Mouse (Mus musculus) intestine, embryonic 14.5 days (tissue): ENCODE results near the gene Cst3. TPM values are rescaled to one million over a fixed set of nuclear protein-coding genes. Genes with fewer than 3 reads are reported as not detected.

Experiments used
- ATAC-seq: fragments of 200-750 bp; cut with Nextera tagmentation; replicated peaks from 2 replicates; pipeline ENCODE4 v1.8.0; 2017; ENCODE audit warnings: low read depth, moderate number of reproducible peaks, moderate TSS enrichment, moderate library complexity; ENCODE audit not compliant: low FRiP score, low TSS enrichment
- DNase-seq: peaks from one replicate; pipeline ENCODE4 v3.0.0-alpha.2; 2018; ENCODE audit warnings: low spot score
- H3K27ac ChIP-seq: fragments of 300-500 bp; sonication (generic); 2 replicates; pipeline ENCODE4 v1.5.1; 2014; ENCODE audit warnings: low read depth, mild to moderate bottlenecking, control low read depth
- H3K27me3 ChIP-seq: fragments of 300-500 bp; sonication (generic); replicated peaks from 2 replicates; pipeline ENCODE4 v1.6.1; 2014; ENCODE audit warnings: low read length, control low read depth; ENCODE audit not compliant: control insufficient read depth, insufficient read depth
- H3K36me3 ChIP-seq: fragments of 300-500 bp; sonication (generic); 2 replicates; pipeline ENCODE4 v1.6.1; 2014; ENCODE audit warnings: low read length, control low read depth; ENCODE audit not compliant: control insufficient read depth, insufficient read depth
- H3K4me1 ChIP-seq: fragments of 300-500 bp; sonication (generic); replicated peaks from 2 replicates; pipeline ENCODE4 v1.6.1; 2014; ENCODE audit warnings: low read length, control low read depth, mixed read lengths; ENCODE audit not compliant: control insufficient read depth, insufficient read depth
- H3K4me2 ChIP-seq: fragments of 300-500 bp; sonication (generic); 2 replicates; pipeline ENCODE4 v1.6.1; 2014; ENCODE audit warnings: low read length
- H3K4me3 ChIP-seq: fragments of 300-500 bp; sonication (generic); 2 replicates; pipeline ENCODE4 v1.5.1; 2014; ENCODE audit warnings: low read depth, low read length, control low read depth, mixed read lengths
- H3K9ac ChIP-seq: fragments of 300-500 bp; sonication (generic); 2 replicates; pipeline ENCODE4 v1.6.1; 2014; ENCODE audit warnings: mild to moderate bottlenecking, low read length
- H3K9me3 ChIP-seq: fragments of 300-500 bp; sonication (generic); 2 replicates; pipeline ENCODE4 v1.6.1; 2016; ENCODE audit warnings: low read length, control low read depth; ENCODE audit not compliant: control insufficient read depth
- WGBS: fragments of 180-500 bp; shearing (Covaris S2); extraction: QIAGEN DNeasy Blood & Tissue Kit; methylation state at CpG from one replicate; pipeline ENCODE4 v1.1.7; 2014; 5-methylcytosine and 5-hydroxymethylcytosine counted together
- polyA plus RNA-seq: library from polyadenylated mRNA; unstranded; fragments of >200 nt; fragmentation: Nextera tagmentation; extraction: Ambion mirVana; gene quantifications from 2 replicates; pipeline ENCODE4 v1.2.1, GENCODE M21; 2014

The Cst3 gene
- polyA plus RNA-seq, 1 experiment from 2014 or later: 404 TPM

DNA sequence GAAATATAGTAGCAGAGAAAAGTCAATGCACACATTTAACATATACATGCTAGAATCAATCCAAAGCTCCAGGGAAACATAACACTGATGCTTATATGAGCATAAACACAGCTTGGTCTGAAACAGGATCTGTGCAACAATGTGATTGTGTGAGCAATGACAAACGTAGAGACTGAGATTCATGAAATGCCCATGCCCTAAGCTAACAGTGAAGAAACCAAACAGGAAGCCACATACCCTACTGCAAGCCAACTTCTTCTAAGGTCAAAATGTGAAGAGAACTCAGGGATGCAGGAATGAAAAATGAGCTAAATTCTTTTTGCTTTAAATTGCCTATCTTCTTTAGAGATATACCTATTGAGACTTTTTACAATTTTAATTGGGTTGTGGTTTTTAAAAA, 6.5 kb downstream of the Cst3 start:
- DNase-seq: no peak
- Histone ChIP-seq H3K9ac (no peak overlapping the region), H3K4me2 (no peak overlapping the region), H3K9me3 (no peaks in the 10 kb centered on the region), H3K27ac (no peak overlapping the region), H3K36me3 (peaks cover 18% of the 10 kb centered on the region), H3K4me3 (no peak overlapping the region), H3K4me1 (peaks cover 14% of the 10 kb centered on the region), H3K27me3 (no peaks in the 10 kb centered on the region)
- ATAC-seq: no peak
- WGBS: 57% methylated on average over 1 of the region's 1 CpGs

DNA sequence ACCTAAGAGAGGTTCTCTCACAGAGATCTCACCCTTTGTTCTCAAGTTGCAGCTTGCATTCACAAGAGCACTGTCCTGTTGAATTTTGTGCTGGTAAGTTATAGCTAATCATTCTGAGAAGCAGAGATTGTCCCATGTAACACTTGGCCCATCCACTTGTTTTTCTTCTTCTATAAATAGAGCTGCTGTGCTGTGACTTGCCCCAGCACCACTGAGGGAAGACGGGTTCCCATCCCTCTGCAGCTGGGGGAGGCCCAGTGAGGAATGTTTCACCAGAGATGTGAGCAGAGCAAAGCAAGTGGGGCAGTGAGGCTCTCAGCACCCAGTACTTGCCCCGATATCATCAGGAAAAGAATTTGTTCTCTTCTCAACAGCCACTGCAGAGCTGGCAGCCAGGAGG, 10.5 kb downstream of the Cst3 start, which contains the start of gene 9230104L09Rik:
9230104L09Rik (minus strand) TSS at position 73 of the 400 bp plus-strand sequence.
- DNase-seq: no peak
- H3K9ac ChIP-seq: no peak within 1 kb of the TSS
- 42% methylated on average over 2 of the region's 2 CpGs for WGBS
- ATAC-seq: no peak
- no peak within 1 kb of the TSS for H3K4me2 ChIP-seq
- no peaks in the 10 kb centered on the region for H3K9me3 ChIP-seq
- H3K27ac ChIP-seq: no peak within 1 kb of the TSS
- no peaks in the 10 kb centered on the region for H3K36me3 ChIP-seq
- H3K4me1 ChIP-seq: no peaks in the 10 kb centered on the region
- no peak within 1 kb of the TSS for H3K4me3 ChIP-seq
- no peaks in the 10 kb centered on the region for H3K27me3 ChIP-seq

DNA sequence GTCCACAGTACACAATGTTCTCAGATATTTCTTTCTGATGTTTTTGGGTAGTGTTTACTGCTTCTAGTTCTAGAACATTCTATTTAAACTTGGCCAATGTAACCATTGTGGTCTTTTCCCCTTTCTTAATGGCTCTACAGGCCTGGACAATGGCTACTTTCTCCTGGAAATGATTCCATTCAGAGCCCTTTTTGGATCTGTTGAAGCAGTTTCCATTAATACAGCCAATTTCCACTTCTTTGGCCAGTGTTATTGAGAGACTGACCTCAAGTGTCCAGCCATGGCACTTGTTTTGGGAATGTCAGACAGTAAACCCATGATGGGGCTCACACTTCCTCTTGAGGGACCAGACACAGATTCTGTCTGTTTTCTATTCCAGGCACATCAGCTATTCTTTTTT, 13.8 kb downstream of the Cst3 start:
- H3K9me3 ChIP-seq: no peaks in the 10 kb centered on the region
- no peak overlapping the region for H3K27ac ChIP-seq
- no peak overlapping the region for H3K9ac ChIP-seq
- H3K27me3 ChIP-seq: no peaks in the 10 kb centered on the region
- DNase-seq (no peak), ATAC-seq (no peak)
- H3K4me1 ChIP-seq: no peaks in the 10 kb centered on the region
- no peak overlapping the region for H3K4me2 ChIP-seq
- H3K36me3 ChIP-seq: no peaks in the 10 kb centered on the region
- no peak overlapping the region for H3K4me3 ChIP-seq

DNA sequence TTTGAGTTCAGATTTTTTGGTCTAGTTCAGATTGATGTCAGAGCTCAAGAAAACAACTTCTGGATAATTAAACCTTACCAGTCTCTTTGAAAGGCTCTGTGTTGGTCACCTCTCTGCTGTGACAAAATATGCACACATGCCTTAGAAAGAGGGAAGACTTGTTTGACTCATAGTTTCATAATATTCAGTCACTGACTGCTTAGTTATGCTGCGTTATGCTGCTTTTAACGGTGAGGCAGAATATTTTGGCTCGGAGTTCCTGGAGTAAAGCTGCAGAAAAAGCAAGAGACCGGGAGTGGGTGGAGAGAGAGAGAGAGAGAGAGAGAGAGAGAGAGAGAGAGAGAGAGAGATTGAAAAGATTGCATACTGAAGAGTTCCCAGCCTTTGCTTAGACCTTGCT, 14.5 kb downstream of the Cst3 start:
- ATAC-seq (no peak), DNase-seq (no peak)
- no peaks in the 10 kb centered on the region for H3K9me3 ChIP-seq
- no peak overlapping the region for H3K4me2 ChIP-seq
- H3K27me3 ChIP-seq: no peaks in the 10 kb centered on the region
- H3K4me1 ChIP-seq: no peaks in the 10 kb centered on the region
- no peak overlapping the region for H3K9ac ChIP-seq
- H3K4me3 ChIP-seq: no peak overlapping the region
- H3K27ac ChIP-seq: no peak overlapping the region
- 81% methylated on average over 4 of the region's 4 CpGs for WGBS
- H3K36me3 ChIP-seq: no peaks in the 10 kb centered on the region

DNA sequence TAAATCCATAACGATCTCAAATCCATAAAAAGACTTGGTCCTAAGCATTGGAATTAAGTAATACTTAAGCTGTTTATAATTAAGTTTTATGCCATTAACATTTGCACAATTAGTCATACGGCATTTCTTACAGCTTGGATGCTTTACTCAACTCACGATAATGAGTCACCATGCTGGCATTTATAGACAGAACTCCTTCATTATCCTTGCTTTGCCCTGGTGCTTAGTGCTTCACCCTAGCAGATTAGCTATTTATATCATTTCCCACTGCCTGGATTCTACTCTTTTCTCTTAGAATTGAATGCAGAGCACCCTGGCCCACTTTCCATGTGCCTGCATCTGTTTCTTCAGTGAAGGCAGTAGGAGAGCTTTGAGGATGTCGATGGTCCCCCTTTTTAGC, 18.0 kb downstream of the Cst3 start:
- no peaks in the 10 kb centered on the region for H3K9me3 ChIP-seq
- H3K27ac ChIP-seq: no peak overlapping the region
- H3K4me3 ChIP-seq: no peak overlapping the region
- no peak overlapping the region for H3K4me2 ChIP-seq
- no peaks in the 10 kb centered on the region for H3K27me3 ChIP-seq
- DNase-seq: no peak
- no peak for ATAC-seq
- WGBS: 77% methylated on average over 4 of the region's 4 CpGs
- H3K4me1 ChIP-seq: no peaks in the 10 kb centered on the region
- H3K9ac ChIP-seq: no peak overlapping the region
- no peaks in the 10 kb centered on the region for H3K36me3 ChIP-seq

DNA sequence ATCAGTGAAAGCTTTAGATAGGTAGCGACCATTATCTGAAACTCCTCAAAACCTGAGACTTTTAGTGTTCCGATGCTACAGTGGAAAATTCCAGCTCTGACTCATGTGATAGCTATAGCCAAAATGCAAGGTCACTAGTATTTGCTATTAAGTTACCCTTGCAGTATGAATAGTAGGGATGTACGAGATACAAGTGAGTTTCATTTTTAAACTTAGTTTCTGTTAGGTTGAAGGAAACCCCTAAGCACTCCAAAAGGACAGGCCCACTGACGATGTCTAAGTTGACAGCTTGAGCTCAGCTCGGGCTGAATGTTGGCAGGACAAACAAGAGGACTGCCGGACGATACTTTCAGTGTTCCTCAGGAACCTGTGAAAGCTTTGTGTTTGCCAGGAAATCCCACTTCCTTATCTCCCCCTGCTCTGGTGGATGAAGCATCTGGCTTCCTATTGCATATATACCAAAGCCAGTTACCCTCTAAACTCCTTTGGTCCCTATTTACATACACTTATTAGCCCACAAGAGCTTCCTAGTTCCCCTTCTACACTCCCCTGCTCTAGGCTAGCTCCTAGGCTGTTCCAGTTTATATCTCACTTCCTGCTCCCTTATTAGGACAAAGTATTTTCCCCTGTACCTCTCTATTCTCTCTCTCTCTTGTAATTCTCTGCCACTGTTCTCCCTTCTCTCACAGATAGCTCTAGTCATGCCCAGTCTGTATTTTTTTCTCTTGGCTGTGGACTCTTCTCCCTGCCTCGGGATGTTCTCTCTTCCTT, 18.7 kb downstream of the Cst3 start:
- DNase-seq: no peak
- Histone ChIP-seq H3K27me3 (no peaks in the 10 kb centered on the region), H3K4me1 (no peaks in the 10 kb centered on the region), H3K27ac (no peak overlapping the region), H3K36me3 (no peaks in the 10 kb centered on the region), H3K4me2 (no peak overlapping the region), H3K9me3 (no peaks in the 10 kb centered on the region), H3K9ac (no peak overlapping the region), H3K4me3 (no peak overlapping the region)
- WGBS: 59% methylated on average over 8 of the region's 8 CpGs
- ATAC-seq: no peak

DNA sequence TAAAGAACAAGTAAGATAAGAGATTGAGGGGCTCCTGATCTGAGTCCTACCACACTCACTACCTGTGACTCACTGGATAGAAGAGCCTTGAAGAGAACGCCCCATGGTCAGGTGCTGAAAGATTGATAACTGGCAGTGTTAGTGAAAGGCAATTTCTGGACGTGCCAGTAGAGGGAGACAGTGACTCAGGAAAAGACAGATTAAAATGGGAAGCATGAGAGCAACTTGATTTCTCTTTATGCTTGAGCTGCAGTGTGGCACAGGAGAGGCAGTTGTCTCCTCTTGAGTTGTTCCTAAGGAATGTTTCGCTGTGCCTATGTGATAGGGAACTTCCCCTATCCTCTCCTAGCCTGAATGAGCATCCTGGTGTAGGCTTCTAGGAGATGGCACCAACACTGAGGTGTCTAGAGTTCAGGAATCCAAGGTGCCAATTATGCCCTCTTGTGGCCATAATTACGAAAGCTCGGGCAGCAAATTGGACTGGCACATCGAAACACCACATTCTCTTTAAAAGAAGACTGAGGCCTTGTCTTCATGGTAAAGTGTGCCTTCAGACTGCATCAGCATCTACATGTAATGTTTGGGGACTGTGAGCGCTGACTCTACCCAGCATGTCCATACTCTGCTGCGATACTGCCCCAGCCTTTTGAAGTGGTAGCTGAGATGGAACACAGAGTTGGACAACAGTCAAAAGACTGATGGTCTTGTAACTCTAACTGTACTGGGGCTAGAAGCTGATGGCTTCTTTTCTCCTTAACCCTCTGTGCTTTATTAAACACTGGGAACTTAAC, 24.2 kb downstream of the Cst3 start:
- Histone ChIP-seq H3K36me3 (no peaks in the 10 kb centered on the region), H3K27me3 (no peaks in the 10 kb centered on the region), H3K9ac (no peak overlapping the region), H3K4me3 (no peak overlapping the region), H3K27ac (no peak overlapping the region), H3K4me2 (no peak overlapping the region), H3K9me3 (no peaks in the 10 kb centered on the region), H3K4me1 (no peaks in the 10 kb centered on the region)
- 44% methylated on average over 8 of the region's 8 CpGs for WGBS
- DNase-seq (peak; percentile 82), ATAC-seq (peak; percentile 55; the same call in 1 of the 2 replicates)

DNA sequence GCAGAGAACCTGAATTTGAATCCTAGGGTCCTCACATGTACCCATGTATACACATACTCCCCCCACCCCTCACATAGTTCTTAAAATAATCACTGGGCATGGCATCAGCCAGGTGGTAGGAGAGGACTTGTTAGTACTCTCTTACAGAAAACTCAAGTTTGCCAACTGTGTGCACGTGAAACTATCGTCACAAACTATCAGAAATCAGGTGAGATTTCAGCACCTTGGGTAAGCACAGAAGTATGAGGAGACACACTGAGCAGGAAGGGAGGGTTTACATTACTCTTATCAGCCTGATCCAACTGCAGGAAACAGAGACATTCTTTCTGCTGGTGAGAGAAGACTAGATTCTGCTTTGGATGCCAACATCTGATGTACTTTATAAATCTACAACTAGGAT, 36.3 kb downstream of the Cst3 start:
- DNase-seq: no peak
- Histone ChIP-seq H3K9me3 (no peaks in the 10 kb centered on the region), H3K27ac (no peak overlapping the region), H3K36me3 (no peaks in the 10 kb centered on the region), H3K4me3 (no peak overlapping the region), H3K4me1 (no peaks in the 10 kb centered on the region), H3K9ac (no peak overlapping the region), H3K4me2 (no peak overlapping the region), H3K27me3 (no peaks in the 10 kb centered on the region)
- ATAC-seq: no peak
- WGBS: 78% methylated on average over 2 of the region's 2 CpGs
